Mouse (Mus musculus) testis, adult 2 months (tissue): ENCODE measurements around the gene Rhbdf1.

Experiments used
- CTCF ChIP-seq: fragments of 200-500 bp; IDR thresholded peaks from 2 replicates; pipeline ENCODE4 v1.5.1; 2012; ENCODE audit warnings: low read depth, mild to moderate bottlenecking, inconsistent platforms, low read length, moderate library complexity; ENCODE audit not compliant: control insufficient read depth, insufficient read depth, insufficient replicate concordance
- POLR2A ChIP-seq: fragments of 200-500 bp; IDR thresholded peaks from 2 replicates; pipeline ENCODE4 v1.6.1; 2012; ENCODE audit warnings: low read depth, mild to moderate bottlenecking, inconsistent platforms, low read length, moderate library complexity; ENCODE audit not compliant: control insufficient read depth

- no peak for TF ChIP-seq POLR2A
- no peak for TF ChIP-seq CTCF
Measured at GRCm38 (mm10) chr11:32200075-32200601, 22.0 kb downstream of the Rhbdf1 start, which contains the start of gene Il9r.
